Mouse (Mus musculus) E14TG2a.4 (cell line): ENCODE measurements around the gene Gm20388.

Experiments
- CTCF ChIP-seq: conservative IDR thresholded peaks from 2 replicates; pipeline ENCODE4 v1.5.1; 2014; ENCODE audit warnings: low read length
- NANOG ChIP-seq: IDR thresholded peaks from 2 replicates; pipeline ENCODE4 v1.6.1; 2014; ENCODE audit warnings: borderline replicate concordance, low read length, mixed read lengths

- no peak for TF ChIP-seq CTCF
- TF ChIP-seq NANOG: no peak
These were observed 279.6 kb downstream of the Gm20388 start for GRCm38 (mm10) chr8:120190107-120190809.
